Mouse (Mus musculus): ENCODE measurements around the gene Bdnf. TPM values are rescaled to one million over a fixed set of nuclear protein-coding genes. Genes with fewer than 3 reads are reported as not detected.

Gene Bdnf
- polyA plus RNA-seq, 1 experiment, result 3.3 TPM

DNA sequence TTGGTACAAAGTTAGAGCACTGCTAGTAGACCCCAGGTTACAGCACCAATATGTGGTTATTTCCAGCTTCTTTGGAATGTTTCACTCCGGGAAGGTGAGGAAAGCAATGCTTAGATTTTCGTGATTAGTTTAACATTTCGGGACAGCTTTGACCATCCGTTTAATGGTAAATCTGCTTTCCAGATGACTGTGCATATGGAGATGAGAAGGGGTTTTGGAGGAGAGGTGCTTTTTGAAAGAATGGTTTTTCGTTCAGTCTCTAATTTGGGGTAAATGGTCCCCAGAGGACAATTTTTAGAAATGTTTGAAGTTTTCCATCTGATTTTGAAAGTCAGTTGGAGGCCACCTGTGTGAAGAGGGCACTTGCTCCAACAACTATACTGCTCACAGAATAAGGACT is 29.6 kb downstream of the Bdnf start:
- H3K4me2 ChIP-seq (ENCODE audit: low read depth), result no peak overlapping the region
- no peak overlapping the region for H3K4me3 ChIP-seq
- H3K27me3 ChIP-seq (ENCODE audit: control insufficient read depth, insufficient read depth, insufficient read length), result no peaks in the 10 kb centered on the region
- TF ChIP-seq MYOD1 (IDR thresholded peaks at IDR 0.05; ENCODE audit: control insufficient read depth in 1 of 3, insufficient read length in 2 of 3, low read depth in 2 of 3) (no peak), REST (IDR thresholded peaks at IDR 0.05; ENCODE audit: insufficient read depth, insufficient read length) (no peak), TCF12 (IDR thresholded peaks at IDR 0.05; ENCODE audit: insufficient read depth, poor library complexity, severe bottlenecking) (no peak), USF1 (IDR thresholded peaks at IDR 0.05; ENCODE audit: low read depth) (no peak), POLR2AphosphoS2 (IDR thresholded peaks at IDR 0.05; ENCODE audit: insufficient read length, low read depth) (no peak), TCF3 (IDR thresholded peaks at IDR 0.05; ENCODE audit: insufficient read length, low read depth) (no peak), CEBPB (IDR thresholded peaks at IDR 0.05; ENCODE audit: insufficient read depth, poor library complexity, severe bottlenecking) (no peak), MYOG (IDR thresholded peaks at IDR 0.05; ENCODE audit: control insufficient read depth in 1 of 3, insufficient read depth in 1 of 3, insufficient read length in 2 of 3, low read depth in 2 of 3) (no peak), SRF (IDR thresholded peaks at IDR 0.05; ENCODE audit: control insufficient read depth, insufficient read length, low read depth) (no peak), POLR2A (IDR thresholded peaks at IDR 0.05; ENCODE audit: insufficient read length, low read depth) (no peak), MAX (IDR thresholded peaks at IDR 0.05; ENCODE audit: low read depth) (no peak)
- no peak overlapping the region for H3ac ChIP-seq (ENCODE audit: control insufficient read depth, insufficient read length)
- H3K79me2 ChIP-seq (ENCODE audit: control insufficient read depth, insufficient read depth), result peaks cover 56% of the 10 kb centered on the region
- H3K36me3 ChIP-seq (ENCODE audit: control insufficient read depth, insufficient read depth), result no peaks in the 10 kb centered on the region

GRCm38 (mm10) chr2:109706524-109706923 is 32.0 kb downstream of the Bdnf start:
- Histone ChIP-seq H3K4me2 (ENCODE audit: low read depth) (no peak overlapping the region), H3K79me2 (ENCODE audit: control insufficient read depth, insufficient read depth) (peaks cover 48% of the 10 kb centered on the region), H3K27me3 (ENCODE audit: control insufficient read depth, insufficient read depth, insufficient read length) (no peaks in the 10 kb centered on the region), H3ac (ENCODE audit: control insufficient read depth, insufficient read length) (no peak overlapping the region), H3K4me3 (no peak overlapping the region), H3K36me3 (ENCODE audit: control insufficient read depth, insufficient read depth) (no peaks in the 10 kb centered on the region)
- TF ChIP-seq MYOG (IDR thresholded peaks at IDR 0.05; ENCODE audit: control insufficient read depth in 1 of 3, insufficient read depth in 1 of 3, insufficient read length in 2 of 3, low read depth in 2 of 3), result no peak
- no peak for TF ChIP-seq CEBPB (IDR thresholded peaks at IDR 0.05; ENCODE audit: insufficient read depth, poor library complexity, severe bottlenecking)
- no peak for TF ChIP-seq POLR2AphosphoS2 (IDR thresholded peaks at IDR 0.05; ENCODE audit: insufficient read length, low read depth)
- TF ChIP-seq SRF (IDR thresholded peaks at IDR 0.05; ENCODE audit: control insufficient read depth, insufficient read length, low read depth), result no peak
- no peak for TF ChIP-seq TCF12 (IDR thresholded peaks at IDR 0.05; ENCODE audit: insufficient read depth, poor library complexity, severe bottlenecking)
- no peak for TF ChIP-seq REST (IDR thresholded peaks at IDR 0.05; ENCODE audit: insufficient read depth, insufficient read length)
- TF ChIP-seq MYOD1 (IDR thresholded peaks at IDR 0.05; ENCODE audit: control insufficient read depth in 1 of 3, insufficient read length in 2 of 3, low read depth in 2 of 3), result no peak
- no peak for TF ChIP-seq USF1 (IDR thresholded peaks at IDR 0.05; ENCODE audit: low read depth)
- TF ChIP-seq TCF3 (IDR thresholded peaks at IDR 0.05; ENCODE audit: insufficient read length, low read depth), result no peak
- no peak for TF ChIP-seq POLR2A (IDR thresholded peaks at IDR 0.05; ENCODE audit: insufficient read length, low read depth)
- TF ChIP-seq MAX (IDR thresholded peaks at IDR 0.05; ENCODE audit: low read depth), result no peak
- TF ChIP-seq E2F4 (IDR thresholded peaks at IDR 0.05; ENCODE audit: insufficient read depth), result no peak

DNA sequence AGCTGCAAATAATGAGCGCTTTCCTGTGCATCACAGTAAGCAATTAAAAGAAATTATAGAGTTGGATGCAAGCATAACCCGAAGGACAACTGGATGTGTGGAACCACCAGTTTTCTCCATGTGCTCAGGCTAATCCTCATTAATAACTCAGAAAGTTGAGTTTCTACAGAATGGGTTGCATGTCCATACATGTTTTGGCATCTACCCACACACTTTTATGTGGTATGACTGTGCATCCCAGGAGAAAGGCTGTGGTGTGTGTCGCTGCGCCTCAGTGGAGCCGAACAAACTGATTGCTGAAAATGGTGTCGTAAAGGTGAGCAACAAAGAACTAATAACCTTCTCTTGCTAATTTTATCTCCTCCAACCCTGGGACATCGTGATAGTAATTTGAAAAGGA is 34.8 kb downstream of the Bdnf start:
- TF ChIP-seq MYOG (IDR thresholded peaks at IDR 0.05; ENCODE audit: control insufficient read depth in 1 of 3, insufficient read depth in 1 of 3, insufficient read length in 2 of 3, low read depth in 2 of 3) (no peak), USF1 (IDR thresholded peaks at IDR 0.05; ENCODE audit: low read depth) (no peak), CEBPB (IDR thresholded peaks at IDR 0.05; ENCODE audit: insufficient read depth, poor library complexity, severe bottlenecking) (no peak), REST (IDR thresholded peaks at IDR 0.05; ENCODE audit: insufficient read depth, insufficient read length) (no peak), TCF12 (IDR thresholded peaks at IDR 0.05; ENCODE audit: insufficient read depth, poor library complexity, severe bottlenecking) (no peak), MAX (IDR thresholded peaks at IDR 0.05; ENCODE audit: low read depth) (no peak), POLR2A (IDR thresholded peaks at IDR 0.05; ENCODE audit: insufficient read length, low read depth) (no peak), MYOD1 (IDR thresholded peaks at IDR 0.05; ENCODE audit: control insufficient read depth in 1 of 3, insufficient read length in 2 of 3, low read depth in 2 of 3) (no peak), POLR2AphosphoS2 (IDR thresholded peaks at IDR 0.05; ENCODE audit: insufficient read length, low read depth) (no peak), E2F4 (IDR thresholded peaks at IDR 0.05; ENCODE audit: insufficient read depth) (no peak), SRF (IDR thresholded peaks at IDR 0.05; ENCODE audit: control insufficient read depth, insufficient read length, low read depth) (no peak)
- no peak overlapping the region for H3K4me2 ChIP-seq (ENCODE audit: low read depth)
- H3ac ChIP-seq (ENCODE audit: control insufficient read depth, insufficient read length), result no peak overlapping the region
- H3K4me3 ChIP-seq, result no peak overlapping the region
- no peaks in the 10 kb centered on the region for H3K27me3 ChIP-seq (ENCODE audit: control insufficient read depth, insufficient read depth, insufficient read length)
- peaks cover 50% of the 10 kb centered on the region for H3K79me2 ChIP-seq (ENCODE audit: control insufficient read depth, insufficient read depth)
- no peaks in the 10 kb centered on the region for H3K36me3 ChIP-seq (ENCODE audit: control insufficient read depth, insufficient read depth)

DNA sequence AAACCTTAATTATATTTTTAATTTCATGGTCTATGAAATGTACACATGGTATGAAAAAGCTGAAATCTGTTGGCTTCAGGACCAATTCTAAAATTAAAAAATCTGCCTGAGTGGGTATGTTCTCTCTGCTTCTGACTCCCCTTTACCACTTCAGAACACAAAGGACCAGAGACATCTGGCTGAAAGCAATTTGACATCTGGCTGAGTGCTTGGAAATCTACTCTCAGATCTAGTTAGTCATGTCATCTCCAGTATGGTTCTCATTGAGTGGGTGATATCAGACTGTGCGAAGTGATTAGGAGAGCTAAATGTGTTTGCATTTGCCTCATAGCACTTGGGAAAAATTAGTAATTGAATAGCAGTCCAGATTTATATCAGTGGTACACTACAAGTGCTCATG is 36.5 kb downstream of the Bdnf start:
- no peak overlapping the region for H3ac ChIP-seq (ENCODE audit: control insufficient read depth, insufficient read length)
- peaks cover 41% of the 10 kb centered on the region for H3K79me2 ChIP-seq (ENCODE audit: control insufficient read depth, insufficient read depth)
- TF ChIP-seq POLR2A (IDR thresholded peaks at IDR 0.05; ENCODE audit: insufficient read length, low read depth) (no peak), TCF12 (IDR thresholded peaks at IDR 0.05; ENCODE audit: insufficient read depth, poor library complexity, severe bottlenecking) (no peak), MYOD1 (IDR thresholded peaks at IDR 0.05; ENCODE audit: control insufficient read depth in 1 of 3, insufficient read length in 2 of 3, low read depth in 2 of 3) (no peak), REST (IDR thresholded peaks at IDR 0.05; ENCODE audit: insufficient read depth, insufficient read length) (no peak), USF1 (IDR thresholded peaks at IDR 0.05; ENCODE audit: low read depth) (no peak), MYOG (IDR thresholded peaks at IDR 0.05; ENCODE audit: control insufficient read depth in 1 of 3, insufficient read depth in 1 of 3, insufficient read length in 2 of 3, low read depth in 2 of 3) (no peak), POLR2AphosphoS2 (IDR thresholded peaks at IDR 0.05; ENCODE audit: insufficient read length, low read depth) (no peak), TCF3 (IDR thresholded peaks at IDR 0.05; ENCODE audit: insufficient read length, low read depth) (no peak)
- no peak overlapping the region for H3K4me2 ChIP-seq (ENCODE audit: low read depth)
- H3K27me3 ChIP-seq (ENCODE audit: control insufficient read depth, insufficient read depth, insufficient read length), result no peaks in the 10 kb centered on the region
- H3K4me3 ChIP-seq, result no peak overlapping the region
- no peaks in the 10 kb centered on the region for H3K36me3 ChIP-seq (ENCODE audit: control insufficient read depth, insufficient read depth)

All from myocyte (in vitro differentiated cells).